Mouse (Mus musculus) thymus, postnatal 10 days (tissue): ENCODE results near the gene Uxs1.

Experiments
- DNase-seq, 2 experiments: peaks; one replicate each; pipeline ENCODE4 v3.0.0; 2021; ENCODE audit warnings: low spot score in 2 of 2

The Uxs1 gene

GRCm38 (mm10) chr1:43827763-43828194 is at the start of gene Uxs1:
Uxs1 (minus strand) TSS chr1:43827800.
- DNase-seq, result peak; percentile 98 to 99

GRCm38 (mm10) chr1:43877233-43877632 is 49.6 kb upstream of the Uxs1 start:
- no peak for DNase-seq

DNA sequence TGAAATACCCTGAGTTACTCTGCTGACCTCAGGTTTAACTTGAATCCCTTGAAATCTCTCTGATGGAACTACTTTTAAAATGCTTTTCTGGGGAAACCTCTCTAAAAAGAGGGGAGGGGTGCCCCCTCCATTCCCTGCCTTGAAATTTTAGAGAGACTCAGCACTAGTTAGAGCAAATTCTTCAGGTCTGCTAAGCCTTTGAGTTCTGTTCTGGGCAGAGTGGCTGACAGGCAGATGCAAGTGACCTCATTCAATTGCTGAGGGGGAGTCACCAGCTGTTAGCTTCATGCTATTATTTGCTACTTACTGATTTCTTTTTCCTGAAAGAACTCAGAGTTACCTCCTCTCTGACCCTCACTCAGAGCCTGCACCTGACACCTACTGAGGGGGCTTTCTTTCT is 43.5 kb upstream of the Uxs1 start:
- DNase-seq, result no peak

GRCm38 (mm10) chr1:43868510-43868909 is 40.9 kb upstream of the Uxs1 start:
- no peak for DNase-seq

DNA sequence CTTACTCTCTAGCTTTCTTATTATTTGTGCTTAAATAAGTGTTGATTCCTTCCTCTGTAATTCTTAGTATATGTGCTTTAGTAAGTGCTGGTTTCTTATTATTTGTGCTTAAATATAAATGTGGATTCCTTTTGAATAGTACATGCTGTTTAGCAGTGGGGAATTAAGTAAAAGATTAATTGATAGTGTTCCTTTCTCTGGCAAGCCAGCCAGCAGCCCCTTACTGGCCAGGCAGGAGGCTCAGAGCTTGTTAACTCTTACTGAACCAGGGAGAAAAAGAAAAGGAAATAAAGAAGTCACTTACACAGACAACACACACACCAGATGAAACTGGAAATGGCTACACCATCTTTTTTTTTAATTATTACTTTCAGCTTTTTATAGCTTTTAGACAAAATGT is 37.2 kb upstream of the Uxs1 start:
- no peak for DNase-seq

- no peak for DNase-seq
Measured at GRCm38 (mm10) chr1:43862614-43863013, 35.0 kb upstream of the Uxs1 start.

GRCm38 (mm10) chr1:43858988-43859387 is 31.4 kb upstream of the Uxs1 start:
- no peak for DNase-seq

DNA sequence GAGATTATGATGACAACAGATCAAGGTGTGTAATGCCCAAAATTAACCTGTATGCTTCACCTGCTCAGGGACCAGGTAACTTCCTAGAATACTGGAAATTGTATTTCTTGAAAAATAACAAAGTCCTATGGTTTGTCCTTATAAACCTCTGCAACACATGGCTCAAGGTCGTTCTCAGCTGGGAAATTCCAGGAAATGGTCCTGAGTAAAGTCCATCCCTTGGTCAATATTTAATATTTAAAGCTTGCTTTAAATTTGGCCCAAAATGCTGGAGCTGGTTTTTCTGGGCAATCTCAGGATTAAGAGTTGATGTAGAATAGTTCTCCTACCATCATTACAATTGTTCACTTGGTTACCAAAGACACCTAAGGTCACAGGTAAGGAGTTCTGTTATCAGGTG is 30.1 kb upstream of the Uxs1 start:
- no peak for DNase-seq

DNA sequence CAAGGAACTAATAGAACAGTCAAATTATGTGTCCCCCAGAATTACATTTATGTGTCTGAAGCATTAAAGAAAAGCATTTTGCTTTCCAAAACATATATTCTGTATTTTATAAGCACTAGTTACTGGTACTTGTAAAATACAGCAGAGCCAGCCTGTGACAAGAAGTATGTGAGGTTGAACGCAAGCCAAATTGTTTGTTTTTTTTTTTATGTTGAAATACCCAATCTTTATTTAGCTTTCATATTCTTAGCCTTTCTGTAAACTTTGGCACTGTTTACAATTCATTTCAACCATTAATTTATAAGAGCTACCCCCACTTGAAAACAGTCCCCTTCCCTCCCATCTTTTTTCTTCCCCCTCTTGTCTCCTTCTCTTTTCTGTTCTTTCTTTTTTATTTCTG is 28.0 kb upstream of the Uxs1 start:
- no peak for DNase-seq

- DNase-seq, result no peak
Measured at GRCm38 (mm10) chr1:43843398-43843797, 15.8 kb upstream of the Uxs1 start.

DNA sequence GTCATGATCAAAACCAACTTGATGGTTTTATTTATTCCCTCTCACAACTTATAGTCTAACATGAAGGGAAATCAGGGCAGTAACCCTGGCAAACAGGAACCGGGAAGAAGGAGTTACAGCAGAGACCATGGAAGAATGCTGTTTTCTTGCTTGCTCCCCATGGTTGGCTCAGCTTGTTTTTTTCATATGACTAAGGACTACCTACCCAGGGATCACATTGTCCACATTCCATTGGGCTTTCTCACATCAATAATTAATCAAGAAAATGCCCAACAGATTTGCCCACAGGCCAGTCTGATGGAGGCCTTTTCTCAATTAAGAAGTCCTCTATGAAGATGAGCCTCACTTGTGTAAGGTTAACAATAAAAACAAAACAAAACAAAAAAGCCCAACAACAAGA is 9.6 kb upstream of the Uxs1 start:
- DNase-seq, result no peak

- no peak for DNase-seq
Measured at GRCm38 (mm10) chr1:43830096-43830495, 2.5 kb upstream of the Uxs1 start.

- peak; percentile 40 to 47 for DNase-seq
Measured at GRCm38 (mm10) chr1:43827002-43827762, 418 bp downstream of the Uxs1 start.

GRCm38 (mm10) chr1:43826628-43827001 is 985 bp downstream of the Uxs1 start:
- DNase-seq, result no peak

GRCm38 (mm10) chr1:43823406-43823805 is 4.2 kb downstream of the Uxs1 start:
- no peak for DNase-seq

- DNase-seq, result no peak
Measured at GRCm38 (mm10) chr1:43822586-43822985, 5.0 kb downstream of the Uxs1 start.

DNA sequence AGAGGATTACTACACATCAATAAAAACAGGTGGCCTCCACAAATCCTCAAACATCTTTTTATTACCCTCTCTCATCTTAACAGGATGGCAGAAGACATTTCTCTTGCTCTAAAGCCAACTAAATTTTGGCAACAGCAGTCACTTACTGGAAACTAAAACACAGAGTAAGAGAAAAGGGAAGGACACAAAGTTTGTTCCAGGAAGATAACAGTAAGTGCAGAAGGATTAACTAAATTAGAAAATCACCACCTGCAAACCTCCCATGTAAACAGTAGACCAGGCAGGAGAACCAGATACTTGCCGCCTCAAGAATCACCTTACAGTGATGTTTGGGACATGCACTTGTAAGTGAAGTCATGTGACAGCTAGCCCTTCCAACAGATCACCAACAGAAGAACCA is 5.8 kb downstream of the Uxs1 start:
- no peak for DNase-seq

DNA sequence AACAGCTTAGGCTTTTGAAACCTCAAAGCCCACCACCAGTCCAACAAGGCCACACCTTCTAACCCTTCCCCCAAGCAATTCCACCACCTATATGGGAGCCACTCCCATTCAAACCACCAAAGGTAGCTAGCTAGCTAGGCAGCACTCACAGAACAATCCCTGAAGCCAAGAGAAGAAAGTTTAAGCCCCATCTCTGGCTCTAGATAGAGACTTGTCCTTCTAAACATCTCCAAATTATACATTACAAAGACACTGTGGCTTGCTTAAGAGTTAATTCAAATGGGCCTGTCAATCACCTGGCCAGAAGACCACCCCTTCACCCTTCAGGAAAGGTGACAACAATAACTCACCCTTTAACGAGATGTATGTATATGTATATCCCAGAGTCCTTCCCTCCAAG is 7.0 kb downstream of the Uxs1 start:
- DNase-seq, result no peak

GRCm38 (mm10) chr1:43819091-43819490 is 8.5 kb downstream of the Uxs1 start:
- DNase-seq, result no peak

GRCm38 (mm10) chr1:43818356-43818755 is 9.2 kb downstream of the Uxs1 start:
- no peak for DNase-seq

DNA sequence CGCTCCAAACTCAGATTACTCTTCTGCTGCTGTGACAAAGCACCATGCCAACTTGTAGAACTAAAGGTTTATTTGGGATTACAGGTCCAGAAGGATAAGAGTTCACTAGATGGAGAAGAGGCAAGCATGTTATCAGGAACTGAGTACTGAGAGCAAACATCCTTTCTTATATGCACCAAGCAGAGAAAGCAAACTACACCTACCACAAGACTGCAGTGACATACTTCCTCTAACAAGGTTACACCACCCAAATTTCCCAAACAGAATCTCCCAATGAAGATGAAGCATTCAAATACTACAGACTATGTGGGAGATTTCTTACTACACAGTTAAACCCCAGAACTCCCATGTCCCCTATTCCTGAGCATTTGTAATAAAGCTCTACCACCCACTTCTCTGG is 15.8 kb downstream of the Uxs1 start:
- no peak for DNase-seq

DNA sequence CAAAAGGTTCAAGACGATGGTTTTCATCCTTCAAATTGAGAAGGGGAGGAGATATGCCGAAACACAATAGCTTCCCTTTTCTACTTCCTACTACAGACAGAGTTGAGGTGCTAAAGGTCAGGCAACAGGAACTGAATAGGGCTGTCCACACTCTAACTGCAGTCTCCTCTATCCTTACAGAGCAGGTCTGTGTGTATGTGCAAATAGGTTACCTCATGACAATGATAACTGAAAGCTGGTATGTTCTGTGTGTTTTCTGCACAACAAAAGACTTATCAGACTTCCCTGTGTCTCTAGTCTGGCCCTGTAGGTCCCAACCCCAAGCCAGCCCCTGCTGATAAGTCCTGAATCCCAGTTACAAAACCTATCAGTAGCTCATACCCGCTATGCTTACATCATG is 16.5 kb downstream of the Uxs1 start:
- no peak for DNase-seq

DNA sequence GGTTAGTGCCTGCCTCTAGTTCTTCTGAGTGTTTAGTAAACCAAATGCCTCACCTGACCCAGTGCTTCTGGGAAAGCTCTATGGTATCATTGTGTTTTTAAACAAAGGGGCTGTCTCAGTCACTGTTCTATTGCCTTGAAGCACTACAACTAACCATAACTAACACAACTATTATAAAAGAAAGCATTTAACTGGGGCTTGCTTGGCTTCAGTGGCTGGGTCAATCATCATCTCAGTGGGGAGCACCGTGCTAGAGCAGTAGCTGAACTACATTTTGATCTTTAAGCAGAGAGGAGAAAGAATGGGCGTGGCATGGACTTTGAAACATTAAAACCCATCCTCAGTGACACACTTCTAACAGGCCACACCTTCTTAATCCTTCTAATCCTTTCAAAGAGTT is 18.2 kb downstream of the Uxs1 start:
- DNase-seq, result no peak

GRCm38 (mm10) chr1:43803906-43804474 is 23.6 kb downstream of the Uxs1 start:
- no peak for DNase-seq
